In the genomic region with DNA sequence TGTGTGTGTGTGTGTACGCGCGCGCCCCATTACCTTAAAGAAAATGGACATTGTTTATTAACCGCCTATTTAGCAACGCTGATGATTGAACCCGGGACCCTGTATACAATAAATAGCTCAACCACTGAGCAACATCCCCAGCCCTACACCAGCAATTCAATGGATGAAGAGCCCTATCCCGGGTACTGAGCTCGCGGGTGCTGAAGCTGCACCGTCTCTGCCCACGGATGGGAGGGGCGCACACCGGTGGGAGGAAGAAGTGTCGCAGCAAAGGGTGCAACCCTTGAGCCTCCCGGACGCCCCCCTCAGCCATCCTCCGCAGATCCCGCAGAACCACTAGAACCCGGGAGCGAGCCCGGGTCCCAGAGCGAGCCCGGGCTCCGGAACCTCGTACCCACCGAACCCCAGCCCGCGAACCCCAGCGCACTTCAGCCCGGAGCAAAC, we compare ENCODE assay signal across 8 mouse cellular contexts. TPM values are rescaled to one million over a fixed set of nuclear protein-coding genes. Genes with fewer than 3 reads are reported as not detected.
DNase-seq lines count a peak whose midpoint lies in the region; ATAC-seq and TF ChIP-seq lines count a peak whose summit lies in the region.

No protein-coding gene starts in this region.

- H3K4me1 ChIP-seq in heart, postnatal 0 days (ENCODE audit: control insufficient read depth, insufficient read depth): peaks cover 4% of the 10 kb centered on the region; the same call in 1 of the 2 replicates
- peaks cover 3 to 8% of the 10 kb centered on the region in 2 experiments; a peak in 3 of 4 replicates for H3K4me1 ChIP-seq in CH12.LX (ENCODE audit: control insufficient read depth in 1 of 2, insufficient read depth in 2 of 2)
- peaks cover 9% of the 10 kb centered on the region for H3K4me1 ChIP-seq in hindbrain, embryonic 16.5 days (ENCODE audit: control insufficient read depth, insufficient read depth, low read depth, low read length)

- H3K36me3 ChIP-seq in heart, postnatal 0 days (replicated peaks; ENCODE audit: control insufficient read depth, insufficient read depth, low read length): no peaks in the 10 kb centered on the region
- peaks cover 5 to 13% of the 10 kb centered on the region in 2 experiments for H3K36me3 ChIP-seq in CH12.LX (replicated peaks in 1 of 2; ENCODE audit: control insufficient read depth in 1 of 2, insufficient read depth in 1 of 2, low read length in 1 of 2)
- H3K36me3 ChIP-seq in hindbrain, embryonic 16.5 days (ENCODE audit: control insufficient read depth, insufficient read depth, low read length): peaks cover 3% of the 10 kb centered on the region; the same call in 1 of the 2 replicates

- no peak for TF ChIP-seq RAD21 in CH12.LX (IDR thresholded peaks at IDR 0.05; ENCODE audit: low read depth, low read length)

- peak; percentile 9 for DNase-seq in heart, postnatal 0 days (ENCODE audit: low spot score)
- DNase-seq in heart, postnatal 4 days: no peak
- peak; percentile 35 for DNase-seq in CH12.LX (ENCODE audit: extremely low read depth)
- peak; percentile 59 for DNase-seq in mesoderm, embryonic 11.5 days (ENCODE audit: low read depth, low spot score)
- no peak for DNase-seq in c-Kit-positive CD71-positive TER-119-positive erythroid progenitor cells, embryonic 14.5 days (ENCODE audit: low spot score)
- DNase-seq in adrenal gland, postnatal 25 days: no peak

- H3K27me3 ChIP-seq in heart, postnatal 0 days (ENCODE audit: control insufficient read depth, insufficient read depth, low read length): no peaks in the 10 kb centered on the region
- H3K27me3 ChIP-seq in CH12.LX (replicated peaks): peaks cover 2% of the 10 kb centered on the region
- H3K27me3 ChIP-seq in hindbrain, embryonic 16.5 days (replicated peaks; ENCODE audit: control insufficient read depth, insufficient read depth, low read length): peaks cover 7% of the 10 kb centered on the region; the same call in 1 of the 2 replicates

- 2% methylated on average over 23 of the region's 31 CpGs for WGBS in heart, postnatal 0 days
- under 1% methylated on average over 31 of the region's 31 CpGs for WGBS in hindbrain, embryonic 16.5 days

- TF ChIP-seq POLR2A in CH12.LX (IDR thresholded peaks at IDR 0.05; ENCODE audit: low read depth, low read length): no peak

- no peak for TF ChIP-seq CTCF in heart, postnatal 0 days (IDR thresholded peaks at IDR 0.05; ENCODE audit: low read depth)
- no peak for TF ChIP-seq CTCF in CH12.LX (conservative IDR thresholded peaks at IDR 0.05 in 1 of 2, IDR thresholded peaks at IDR 0.05 in 1 of 2; ENCODE audit: low read depth in 2 of 2, low read length in 2 of 2)

- H3K9ac ChIP-seq in heart, postnatal 0 days (replicated peaks; ENCODE audit: low read depth, low read length): peak overlapping the region; percentile 78
- peak overlapping the region; percentile 69 for H3K9ac ChIP-seq in CH12.LX (ENCODE audit: insufficient read depth, low read depth)
- peak overlapping the region; percentile 88 for H3K9ac ChIP-seq in hindbrain, embryonic 16.5 days (ENCODE audit: low read depth, low read length)

- H3K79me2 ChIP-seq in CH12.LX (replicated peaks; ENCODE audit: control insufficient read depth, extremely low read depth, insufficient read depth, poor library complexity, severe bottlenecking): no peaks in the 10 kb centered on the region

- TF ChIP-seq EP300 in heart, postnatal 0 days (IDR thresholded peaks at IDR 0.05; ENCODE audit: low read depth): no peak
- no peak for TF ChIP-seq EP300 in CH12.LX (IDR thresholded peaks at IDR 0.05; ENCODE audit: low read length)

- dilution Hi-C loops in CH12.LX (cut with MboI; ENCODE audit: extremely low pct_ligation_motif_present, extremely low pct_unique_long_range_greater_than_20kb, low sequenced_read_pairs): no loop called here

- ATAC-seq in heart, postnatal 0 days (ENCODE audit: insufficient read depth, low read depth): peak; percentile 62
- ATAC-seq in common myeloid progenitor, adult 5-6 weeks (replicated peaks; ENCODE audit: low read depth, poor library complexity, severe bottlenecking): peak; percentile 52
- peak; percentile 73 for ATAC-seq in hindbrain, embryonic 16.5 days

- H3K27ac ChIP-seq in heart, postnatal 0 days (ENCODE audit: low read depth): peak overlapping the region; percentile 89
- H3K27ac ChIP-seq in CH12.LX (ENCODE audit: insufficient read depth, low read depth): no peak overlapping the region
- H3K27ac ChIP-seq in hindbrain, embryonic 16.5 days (ENCODE audit: low read depth, low read length): peak overlapping the region; percentile 92

- H3K4me2 ChIP-seq in heart, postnatal 0 days (ENCODE audit: low read depth, low read length): peak overlapping the region; percentile 77
- peak overlapping the region; percentile 32 for H3K4me2 ChIP-seq in CH12.LX (ENCODE audit: insufficient read depth, low read depth, poor library complexity, severe bottlenecking)
- H3K4me2 ChIP-seq in hindbrain, embryonic 16.5 days (ENCODE audit: low read length): peak overlapping the region; percentile 77

- in situ Hi-C loops in CH12.LX (cut with MboI; ENCODE audit: low pct_ligation_motif_present, low pct_unique_long_range_greater_than_20kb, low sequenced_read_pairs): no loop called here

- H3K4me3 ChIP-seq in heart, postnatal 0 days (ENCODE audit: low read depth, low read length): peak overlapping the region; percentile 77
- H3K4me3 ChIP-seq in CH12.LX (replicated peaks in 1 of 3; ENCODE audit: low read depth in 2 of 3, low read length in 2 of 3, poor library complexity in 1 of 3): peak overlapping the region; percentile 63 to 82 (median 69)
- H3K4me3 ChIP-seq in hindbrain, embryonic 16.5 days (ENCODE audit: low read length): peak overlapping the region; percentile 78

- H3K9me3 ChIP-seq in heart, postnatal 0 days (replicated peaks; ENCODE audit: control insufficient read depth, low read length): no peaks in the 10 kb centered on the region
- H3K9me3 ChIP-seq in CH12.LX (replicated peaks; ENCODE audit: low read length): no peaks in the 10 kb centered on the region
- H3K9me3 ChIP-seq in hindbrain, embryonic 16.5 days (ENCODE audit: control insufficient read depth, low read length): no peaks in the 10 kb centered on the region

TF ChIP-seq in CH12.LX, 34 proteins besides CTCF, POLR2A, EP300 and RAD21:
- TF ChIP-seq POLR2AphosphoS2 (IDR thresholded peaks at IDR 0.05; ENCODE audit: low read depth, low read length): no peak
- TF ChIP-seq CHD1 (IDR thresholded peaks at IDR 0.05; ENCODE audit: low read depth, low read length): 0 out of 2 replicates have a peak, but pooled peaks have one; percentile 35
- no peak for TF ChIP-seq HCFC1 (IDR thresholded peaks at IDR 0.05; ENCODE audit: low read depth, low read length)
- peak; percentile 89; the same call in 1 of the 2 replicates for TF ChIP-seq SIN3A (IDR thresholded peaks at IDR 0.05; ENCODE audit: low read length)

RNA-seq across cellular contexts. Expression of a gene that starts 0.4 kb away (rescaled TPM):
- 39.0 and 39.2 TPM in 2 replicates for total RNA-seq in heart, postnatal 0 days (2014; rRNA removed; ENCODE audit: low replicate concordance)
- polyA plus RNA-seq in heart, postnatal 0 days (2015; fragmentation: Nextera tagmentation; extraction: Ambion mirVana): 6.2 and 6.3 TPM in 2 replicates
- total RNA-seq in heart, postnatal 4 days (2021): 10 to 100 TPM; 17.5 to 20.3 TPM
- total RNA-seq in CH12.LX (2012; rRNA removed) (10.7 and 18.2 TPM in 2 replicates), CH12.LX (2014; rRNA removed) (15.5 and 17.0 TPM in 2 replicates)
- polyA plus RNA-seq in CH12.LX (2012; ENCODE audit: insufficient read length, low read depth): 8.3 and 9.6 TPM in 2 replicates
- 20.3 and 29.7 TPM in 2 replicates for total RNA-seq in common myeloid progenitor, adult 5-6 weeks (2017)
- polyA plus RNA-seq in hindbrain, embryonic 16.5 days (2015; fragmentation: Nextera tagmentation; extraction: Ambion mirVana): 8.2 and 8.6 TPM in 2 replicates
- total RNA-seq in adrenal gland, postnatal 25 days (2021): 246 and 276 TPM in 2 replicates

RNA-seq across cellular contexts. Expression of a gene that starts 32.1 kb away (rescaled TPM):
- 12.9 and 18.3 TPM in 2 replicates for total RNA-seq in heart, postnatal 0 days (2014; rRNA removed; ENCODE audit: low replicate concordance)
- 7.6 and 8.6 TPM in 2 replicates for polyA plus RNA-seq in heart, postnatal 0 days (2015; fragmentation: Nextera tagmentation; extraction: Ambion mirVana)
- total RNA-seq in heart, postnatal 4 days (2021): 10 to 100 TPM; 17.8 to 19.1 TPM
- total RNA-seq in CH12.LX (2012; rRNA removed): 15.3 and 16.3 TPM in 2 replicates
- total RNA-seq in CH12.LX (2014; rRNA removed): 21.0 and 21.4 TPM in 2 replicates
- polyA plus RNA-seq in CH12.LX (2012; ENCODE audit: insufficient read length, low read depth): 11.8 and 13.6 TPM in 2 replicates
- 18.1 and 24.4 TPM in 2 replicates for total RNA-seq in common myeloid progenitor, adult 5-6 weeks (2017)
- 15.8 and 18.3 TPM in 2 replicates for polyA plus RNA-seq in hindbrain, embryonic 16.5 days (2015; fragmentation: Nextera tagmentation; extraction: Ambion mirVana)
- 24.9 and 29.8 TPM in 2 replicates for total RNA-seq in adrenal gland, postnatal 25 days (2021)

RNA-seq across cellular contexts. Expression of a gene that starts 58.4 kb away (rescaled TPM):
- 746 and 806 TPM in 2 replicates for total RNA-seq in heart, postnatal 0 days (2014; rRNA removed; ENCODE audit: low replicate concordance)
- 1,059 and 1,111 TPM in 2 replicates for polyA plus RNA-seq in heart, postnatal 0 days (2015; fragmentation: Nextera tagmentation; extraction: Ambion mirVana)
- total RNA-seq in heart, postnatal 4 days (2021): 1,000 to 10,000 TPM; 3,223 to 3,331 TPM
- total RNA-seq in CH12.LX (2012; rRNA removed): 698 and 751 TPM in 2 replicates
- 1,876 and 2,057 TPM in 2 replicates for total RNA-seq in CH12.LX (2014; rRNA removed)
- 1,607 and 1,716 TPM in 2 replicates for polyA plus RNA-seq in CH12.LX (2012; ENCODE audit: insufficient read length, low read depth)
- 1,030 and 1,151 TPM in 2 replicates for total RNA-seq in common myeloid progenitor, adult 5-6 weeks (2017)
- 585 and 607 TPM in 2 replicates for polyA plus RNA-seq in hindbrain, embryonic 16.5 days (2015; fragmentation: Nextera tagmentation; extraction: Ambion mirVana)
- total RNA-seq in adrenal gland, postnatal 25 days (2021): 2,613 and 2,647 TPM in 2 replicates

Comparison
In these comparisons a context has a peak if more than half of its experiments do, and no peak if none do; other contexts are left out.
1. DNase-seq: peak in heart, postnatal 0 days (single experiment), CH12.LX (single experiment) and mesoderm, embryonic 11.5 days (single experiment); none in heart, postnatal 4 days (single experiment), c-Kit-positive CD71-positive TER-119-positive erythroid progenitor cells, embryonic 14.5 days (single experiment) and adrenal gland, postnatal 25 days (single experiment).
2. Peak in every context shown above with its lines, with median percentiles within 50 percentile points of each other: ATAC-seq, H3K4me2 ChIP-seq, H3K4me3 ChIP-seq and H3K9ac ChIP-seq.